In the genomic region with DNA sequence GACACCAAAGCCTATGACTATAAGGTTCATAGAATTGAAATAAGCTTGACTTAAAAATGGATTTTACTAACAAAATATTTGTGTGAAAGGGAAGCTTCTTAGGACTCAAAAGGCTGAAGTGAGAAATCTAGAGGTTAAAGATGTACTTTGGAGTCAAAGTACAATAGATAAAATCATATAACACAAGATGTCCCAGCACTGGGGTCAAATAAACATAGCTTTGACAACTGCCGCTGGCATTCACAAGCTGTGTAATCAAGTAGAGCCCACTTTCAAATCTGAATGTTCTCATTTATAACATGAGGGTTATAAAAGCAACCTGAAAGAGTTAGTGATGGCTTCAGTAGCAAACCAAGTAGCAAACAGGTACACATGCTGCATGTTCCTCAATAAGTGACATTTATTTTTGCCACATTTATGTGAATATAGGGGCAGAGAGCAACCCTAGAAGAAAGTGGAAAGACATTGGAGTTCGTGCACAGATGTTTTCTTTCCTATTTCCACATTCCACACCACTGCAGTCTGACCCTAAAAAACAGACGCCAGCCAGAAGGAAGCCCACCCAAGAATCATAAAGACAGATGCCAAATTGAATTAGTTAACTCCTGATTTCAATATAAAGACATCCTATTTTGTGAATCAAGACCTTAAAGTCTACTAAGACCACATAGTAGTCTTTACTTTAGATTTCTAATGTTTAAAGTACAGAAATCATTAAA, we compare ENCODE assay signal across 19 mouse cellular contexts.
DNase-seq lines count a peak whose midpoint lies in the region; ATAC-seq lines count a peak whose summit lies in the region.
"Had no signal": no experiment of that assay in that cellular context is flagged by ENCODE, and none has a peak within 500 bp of the region (broad histone marks: within the 10 kb centered on the region; RNA-seq: fewer than 3 reads in every experiment).

No protein-coding gene starts in this region.

- H3K27ac ChIP-seq in kidney, embryonic 16.5 days (ENCODE audit: low read length) = 0 out of 2 replicates have a peak overlapping the region, but pooled peaks have one; percentile 40
- peak overlapping the region; percentile 69 for H3K27ac ChIP-seq in lung, embryonic 15.5 days
- H3K27ac ChIP-seq: forebrain, embryonic 13.5 days; gastrocnemius, adult 2 months; heart, embryonic 10.5 days; heart, embryonic 15.5 days; hindbrain, embryonic 13.5 days had no signal

- H3K4me1 ChIP-seq in kidney, embryonic 16.5 days (ENCODE audit: insufficient read depth, low read length) = no peaks in the 10 kb centered on the region
- peaks cover 7% of the 10 kb centered on the region for H3K4me1 ChIP-seq in lung, embryonic 15.5 days
- H3K4me1 ChIP-seq: heart, embryonic 10.5 days; heart, embryonic 15.5 days; hindbrain, embryonic 13.5 days had no signal

- H3K36me3 ChIP-seq in kidney, embryonic 16.5 days (ENCODE audit: insufficient read depth, low read length) = no peaks in the 10 kb centered on the region
- no peaks in the 10 kb centered on the region for H3K36me3 ChIP-seq in lung, embryonic 15.5 days
- H3K36me3 ChIP-seq: heart, embryonic 15.5 days; hindbrain, embryonic 13.5 days had no signal

- WGBS in kidney, embryonic 16.5 days = 33% methylated on average over 3 of the region's 3 CpGs
- 21% methylated on average over 3 of the region's 3 CpGs for WGBS in lung, embryonic 15.5 days

- H3K9me3 ChIP-seq in kidney, embryonic 16.5 days (ENCODE audit: low read length) = peaks cover 6% of the 10 kb centered on the region
- no peaks in the 10 kb centered on the region for H3K9me3 ChIP-seq in lung, embryonic 15.5 days
- H3K9me3 ChIP-seq: forebrain, embryonic 13.5 days; heart, embryonic 10.5 days; heart, embryonic 15.5 days; hindbrain, embryonic 13.5 days had no signal

- no peak overlapping the region for H3K4me2 ChIP-seq in kidney, embryonic 16.5 days (replicated peaks; ENCODE audit: low read depth, low read length)
- H3K4me2 ChIP-seq in lung, embryonic 15.5 days = no peak overlapping the region
- H3K4me2 ChIP-seq: forebrain, embryonic 13.5 days; heart, embryonic 15.5 days; hindbrain, embryonic 13.5 days had no signal

- peak; percentile 57; the same call in 1 of the 2 replicates for ATAC-seq in kidney, embryonic 16.5 days (ENCODE audit: low FRiP score, low TSS enrichment)
- peak; percentile 81; the same call in 1 of the 2 replicates for ATAC-seq in lung, embryonic 15.5 days (ENCODE audit: borderline replicate concordance, extremely low read depth, low FRiP score, low TSS enrichment)
- ATAC-seq: forebrain, embryonic 13.5 days; forebrain, postnatal 0 days had no signal

- H3K4me3 ChIP-seq in kidney, embryonic 16.5 days (ENCODE audit: low read length) = no peak overlapping the region
- no peak overlapping the region for H3K4me3 ChIP-seq in lung, embryonic 15.5 days
- H3K4me3 ChIP-seq: forebrain, embryonic 13.5 days; gastrocnemius, adult 2 months; heart, embryonic 10.5 days; heart, embryonic 15.5 days; hindbrain, embryonic 13.5 days had no signal

- H3K27me3 ChIP-seq in kidney, embryonic 16.5 days (ENCODE audit: insufficient read depth, low read length) = no peaks in the 10 kb centered on the region
- H3K27me3 ChIP-seq in lung, embryonic 15.5 days = no peaks in the 10 kb centered on the region
- H3K27me3 ChIP-seq: forebrain, embryonic 13.5 days; heart, embryonic 15.5 days; hindbrain, embryonic 13.5 days had no signal

- DNase-seq in kidney, postnatal 10 days = no peak
- no peak for DNase-seq in lung, adult 18-20 months
- DNase-seq in lung, postnatal 10 days = peak; percentile 29
- DNase-seq in frontal cortex, adult 2 months (ENCODE audit: extremely low spot score in 1 of 2, low spot score in 1 of 2) = no peak
- DNase-seq: adrenal gland, adult 2 months; adrenal gland, postnatal 25 days; cerebellum, adult 18-20 months; cerebellum, adult 9-11 months; cerebellum, postnatal 36 days; forebrain, postnatal 0 days; gastrocnemius, adult 2 months; gastrocnemius, postnatal 25 days; heart, postnatal 14 days had no signal

- no peak overlapping the region for H3K9ac ChIP-seq in kidney, embryonic 16.5 days (replicated peaks; ENCODE audit: low read length)
- no peak overlapping the region for H3K9ac ChIP-seq in lung, embryonic 15.5 days
- H3K9ac ChIP-seq: forebrain, embryonic 13.5 days; forebrain, postnatal 0 days; heart, embryonic 15.5 days; hindbrain, embryonic 13.5 days had no signal
